Mouse (Mus musculus) left cerebral cortex, postnatal 10 days (tissue): ENCODE data around the gene Eif5a. TPM values are rescaled to one million over a fixed set of nuclear protein-coding genes. Genes with fewer than 3 reads are reported as not detected.

Source experiments
- DNase-seq, 2 experiments: peaks; one replicate each; pipeline ENCODE4 v3.0.0; 2021 to 2022; ENCODE audit warnings: low spot score in 2 of 2, mixed read lengths in 1 of 2; ENCODE audit errors: extremely low spot score in 1 of 2
- intact Hi-C: fragments of 180-260 bp; cut with DNase I; formaldehyde crosslinking; loops from one replicate; pipeline ENCODE4 v1.15.1; 2025
- total RNA-seq, 2 experiments: library from RNA; stranded (reverse); gene quantifications; 2 replicates each; pipeline ENCODE4 v1.2.3; 2021

Gene Eif5a
- total RNA-seq, 2 experiments from 2014 or later = 525 to 535 TPM

DNA sequence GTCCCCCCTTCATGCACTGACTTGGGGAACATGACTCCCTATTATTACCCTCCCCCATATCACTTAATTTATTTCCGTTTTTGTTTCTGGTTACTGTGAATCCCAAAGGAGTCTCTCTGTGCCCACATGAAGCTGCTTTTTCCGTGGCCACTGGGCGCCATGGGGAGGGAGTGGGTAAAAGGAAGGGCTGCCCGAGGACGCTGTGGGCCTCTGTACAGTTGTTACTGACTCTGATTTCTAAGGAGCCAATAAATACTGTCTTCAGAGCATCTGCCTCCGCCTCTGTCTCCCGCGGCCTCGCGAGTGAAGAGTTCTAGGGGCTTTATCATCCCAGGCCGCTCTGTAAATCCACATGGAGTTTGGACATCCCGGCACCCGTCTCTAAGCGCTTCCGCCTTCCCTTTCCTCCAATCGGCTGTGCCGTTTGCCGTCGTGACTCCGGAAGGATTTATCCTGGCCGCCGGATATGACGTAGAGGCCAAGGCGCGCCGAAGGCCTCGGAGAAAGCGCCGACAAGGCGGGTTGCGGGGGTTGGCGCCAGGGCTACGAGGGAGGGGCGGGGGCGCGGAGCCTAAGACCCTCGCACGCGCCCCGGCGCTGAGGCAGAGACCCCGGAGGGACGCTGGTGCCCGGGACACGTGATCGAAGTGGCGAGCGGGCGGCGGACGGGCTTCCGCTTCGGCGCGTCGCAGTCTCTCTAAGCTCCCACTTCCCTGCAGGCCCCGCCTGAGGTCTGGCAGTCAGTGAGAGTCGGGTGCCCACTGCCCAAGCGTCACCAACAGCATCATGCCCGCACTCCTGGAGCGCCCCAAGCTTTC, 8.0 kb downstream of the Eif5a start, which contains the start of gene Gps2:
Gps2 (plus strand) TSS at position 335 of the 818 bp plus-strand sequence.
- intact Hi-C loops = no loop called here
- peak; percentile 93 to 94 for DNase-seq

- intact Hi-C loops = no loop called here
- DNase-seq = no peak
Observed at GRCm38 (mm10) chr11:69912716-69913530, 8.8 kb downstream of the Eif5a start.

GRCm38 (mm10) chr11:69911701-69912100, 10.1 kb downstream of the Eif5a start:
- no peak for DNase-seq
- intact Hi-C loops = no loop called here

GRCm38 (mm10) chr11:69910781-69911560, 10.8 kb downstream of the Eif5a start:
- intact Hi-C loops = no loop called here
- DNase-seq = no peak

DNA sequence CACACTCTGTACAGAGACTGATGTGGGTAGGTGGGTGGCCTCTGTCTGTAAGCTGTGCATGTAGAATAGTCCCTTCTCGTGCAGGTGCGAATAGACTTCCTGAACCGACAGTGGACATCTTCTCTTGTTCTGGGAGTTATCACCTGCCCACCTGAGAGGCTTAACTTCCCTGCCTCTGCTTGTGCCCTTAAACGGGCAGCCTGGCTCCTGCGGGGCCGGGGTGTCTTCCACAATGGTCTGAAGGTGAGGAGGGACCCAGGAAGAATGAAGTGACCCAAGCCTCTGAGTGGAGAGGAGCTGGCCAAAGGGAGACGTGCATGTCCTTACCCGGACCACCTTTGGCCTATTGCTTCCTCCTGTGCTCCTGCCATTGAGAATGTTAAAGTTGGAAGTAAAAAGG, 11.6 kb downstream of the Eif5a start:
- no peak for DNase-seq
- intact Hi-C loops = no loop called here

- DNase-seq = no peak
- intact Hi-C loops = no loop called here
Observed at GRCm38 (mm10) chr11:69909174-69909573, 12.6 kb downstream of the Eif5a start.

- intact Hi-C loops = no loop called here
Observed at GRCm38 (mm10) chr11:69908645-69909044, 13.1 kb downstream of the Eif5a start.

DNA sequence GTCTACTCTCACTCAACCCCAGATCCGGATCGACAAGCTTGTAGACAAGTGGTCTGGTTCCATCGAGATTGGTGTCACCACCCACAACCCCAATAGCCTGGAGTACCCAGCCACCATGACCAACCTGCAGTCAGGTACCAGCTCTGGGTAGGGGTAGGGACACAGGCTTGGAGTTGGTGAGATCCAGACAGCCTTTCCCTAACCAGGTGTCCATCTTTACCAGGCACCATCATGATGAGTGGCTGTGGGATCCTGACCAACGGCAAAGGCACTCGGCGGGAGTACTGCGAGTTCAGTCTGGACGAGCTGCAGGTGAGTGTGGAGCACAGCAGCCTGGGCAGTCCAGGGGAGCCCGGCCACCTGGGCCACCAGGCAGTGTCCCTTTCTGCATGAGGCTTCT, 17.4 kb downstream of the Eif5a start:
- intact Hi-C loops = no loop called here
- no peak for DNase-seq

More at GRCm38 (mm10) chr11:69908645-69909044, 13.1 kb downstream of the Eif5a start:
- no peak for DNase-seq

DNA sequence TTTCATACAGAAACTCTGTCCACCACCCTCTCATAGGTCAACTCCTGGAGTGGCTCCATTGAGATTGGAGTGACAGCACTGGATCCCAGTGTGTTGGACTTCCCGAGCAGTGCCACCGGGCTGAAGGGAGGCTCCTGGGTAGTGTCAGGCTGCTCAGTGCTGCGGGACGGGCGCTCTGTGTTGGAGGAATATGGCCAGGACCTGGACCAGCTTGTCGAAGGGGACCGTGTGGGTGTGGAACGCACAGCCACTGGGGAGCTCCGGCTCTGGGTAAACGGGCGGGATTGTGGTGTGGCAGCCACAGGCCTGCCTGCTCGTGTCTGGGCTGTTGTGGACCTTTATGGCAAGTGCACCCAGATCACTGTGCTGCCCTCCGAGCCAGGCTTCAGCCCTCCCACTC, 18.8 kb downstream of the Eif5a start:
- intact Hi-C loops = no loop called here
- no peak for DNase-seq

GRCm38 (mm10) chr11:69901993-69902392, 19.8 kb downstream of the Eif5a start:
- intact Hi-C loops = no loop called here
- DNase-seq = no peak

DNA sequence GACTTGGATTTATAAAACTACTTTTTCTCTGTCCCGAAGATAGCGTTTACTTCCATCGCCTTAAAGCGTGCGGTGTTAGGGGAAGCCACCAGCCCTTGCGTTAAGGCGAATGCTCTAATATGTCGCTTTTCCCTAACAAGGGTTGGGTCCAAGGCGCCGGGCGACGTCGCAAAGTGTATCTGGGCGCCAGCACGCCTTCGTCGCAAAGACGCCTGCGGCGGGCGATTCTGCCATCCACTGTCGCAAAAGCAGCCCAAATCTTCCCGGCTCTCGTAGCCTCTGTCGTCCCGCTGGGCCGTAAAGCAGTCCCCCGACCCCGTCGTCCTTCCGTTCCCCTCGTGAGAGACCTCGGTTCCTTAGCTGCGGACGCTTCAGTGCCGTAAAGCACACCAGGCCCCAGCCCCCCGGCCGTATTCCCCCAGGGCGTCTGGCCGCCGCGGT, 20.3 kb downstream of the Eif5a start:
- DNase-seq = peak; percentile 97
- intact Hi-C loops = no loop called here

DNA sequence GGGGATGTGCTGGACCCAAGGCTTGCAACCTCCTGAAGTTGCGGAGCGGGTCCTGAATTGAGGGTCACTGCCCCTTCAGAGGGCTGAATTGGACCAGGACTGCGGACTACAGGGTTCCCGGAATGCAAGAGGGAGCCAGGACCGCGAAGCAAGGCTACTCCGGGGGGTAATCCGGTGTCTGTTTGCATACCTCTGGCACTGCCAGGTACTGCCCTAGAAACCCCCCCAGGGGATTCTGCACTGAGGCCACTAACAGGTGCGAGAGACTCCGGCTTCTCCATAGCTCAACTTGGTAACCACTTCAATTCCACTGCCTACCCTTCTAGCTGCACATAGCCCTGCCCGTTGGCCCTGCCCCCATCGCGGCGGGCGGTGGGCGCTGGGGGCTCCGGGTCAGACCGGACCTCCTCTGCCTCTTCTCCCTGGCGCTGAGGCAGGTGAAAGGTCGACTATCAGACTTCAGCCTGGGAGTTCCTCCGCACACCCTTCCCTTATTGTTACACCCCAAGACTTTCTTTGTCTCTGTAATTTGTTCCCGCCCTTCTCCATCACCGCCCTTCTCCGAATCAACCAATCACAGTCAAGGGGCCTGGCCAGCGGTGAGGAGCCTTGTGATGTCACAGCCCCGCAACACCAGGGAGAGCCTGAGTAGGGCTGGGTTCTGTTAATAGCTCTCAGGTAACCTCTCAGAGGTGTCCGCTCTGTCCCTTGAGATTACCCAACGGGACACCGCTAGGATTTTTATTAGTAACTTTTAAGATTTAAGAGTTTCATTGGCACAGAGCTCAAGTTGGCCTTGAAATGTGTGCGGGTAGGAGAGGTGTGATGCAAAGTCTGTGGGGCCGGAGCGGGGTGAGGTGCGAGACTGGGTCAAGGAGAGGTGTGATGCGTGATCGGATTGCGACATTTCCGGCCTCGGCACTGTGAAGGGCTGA, 21.0 kb downstream of the Eif5a start, which contains the start of the genes 2810408A11Rik and Neurl4:
2810408A11Rik (minus strand) TSS at position 517 of the 935 bp plus-strand sequence.
Neurl4 (plus strand) TSS at position 602 of the 935 bp plus-strand sequence.
- peak; percentile 90 to 92 for DNase-seq
- intact Hi-C loops = no loop called here

- DNase-seq = no peak
- intact Hi-C loops = no loop called here
Observed at GRCm38 (mm10) chr11:69899870-69900269, 21.9 kb downstream of the Eif5a start.

GRCm38 (mm10) chr11:69895291-69895690, 26.5 kb downstream of the Eif5a start, which contains the start of gene Acap1:
Gene Acap1 (minus strand): TSS chr11:69895539.
- no peak for DNase-seq
- intact Hi-C loops = no loop called here

DNA sequence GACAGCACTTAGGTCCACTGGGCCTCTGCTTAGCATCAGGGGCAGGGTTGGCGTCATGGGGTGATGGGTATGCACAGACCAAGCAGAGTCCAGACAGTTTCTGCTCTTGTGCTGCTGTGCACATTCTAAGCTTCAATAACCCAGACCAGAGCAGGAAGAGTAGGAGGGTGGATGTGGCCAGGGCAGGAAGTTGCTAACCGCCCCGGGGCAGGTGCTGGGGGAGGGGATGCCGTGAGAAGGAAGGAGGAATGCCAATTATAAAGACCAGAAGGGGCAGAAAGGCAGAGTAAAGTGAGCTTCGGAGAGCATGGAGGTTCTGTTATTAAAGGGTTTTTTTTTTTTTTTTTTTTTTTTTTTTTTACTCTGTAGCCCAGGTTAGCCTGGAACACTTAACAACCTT, 27.1 kb downstream of the Eif5a start:
- intact Hi-C loops = no loop called here
- DNase-seq = no peak

GRCm38 (mm10) chr11:69891482-69891881, 30.3 kb downstream of the Eif5a start:
- peak in 1 of 2 experiments; percentile 74 for DNase-seq
- intact Hi-C loops = no loop called here

DNA sequence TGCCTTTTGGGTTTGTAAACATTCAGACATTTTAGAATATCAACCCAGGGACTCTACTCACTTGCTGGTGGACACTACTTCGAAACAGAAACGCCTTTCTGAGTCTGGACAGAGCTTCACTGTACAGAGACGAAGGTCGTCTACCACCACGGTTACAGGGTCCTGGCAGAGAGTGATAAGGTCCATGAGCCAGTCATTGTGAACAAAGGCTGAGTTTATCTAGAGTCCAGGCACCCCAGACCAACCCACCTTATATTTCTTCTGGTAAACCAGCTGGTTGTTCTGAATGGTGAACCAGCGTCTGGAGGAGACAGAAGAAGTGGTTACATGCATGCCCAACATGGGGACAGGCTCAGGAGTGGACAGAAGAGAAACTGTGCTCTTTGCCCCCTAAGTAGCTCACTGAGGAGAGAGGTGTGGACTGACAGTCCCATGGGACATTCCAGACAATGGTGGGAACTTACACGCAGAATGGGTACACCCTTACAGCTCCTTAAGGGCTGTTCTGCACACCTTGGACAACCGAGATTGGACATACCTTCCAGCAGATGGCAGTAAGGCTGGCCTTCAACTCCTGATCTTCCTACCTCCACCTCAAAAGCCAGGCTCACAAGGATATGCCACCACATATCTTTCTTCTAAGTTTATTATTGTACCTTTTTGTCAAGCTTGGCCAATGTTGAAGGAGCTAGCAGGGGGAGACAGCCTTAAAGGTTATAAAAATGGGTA, 34.7 kb downstream of the Eif5a start:
- DNase-seq = no peak
- intact Hi-C loops = no loop called here
